Mouse (Mus musculus): ENCODE data around the gene Slc45a1. TPM values are rescaled to one million over a fixed set of nuclear protein-coding genes. Genes with fewer than 3 reads are reported as not detected.
A peak's percentile ranks its signal among the peaks of the same experiment; 100 is the strongest.

Slc45a1 gene
- polyA plus RNA-seq, 1 experiment: not detected

- H3K27me3 ChIP-seq (replicated peaks): no peaks in the 10 kb centered on the region
- H3K4me1 ChIP-seq: peaks cover 78% of the 10 kb centered on the region
- no peak overlapping the region for H3K4me3 ChIP-seq (replicated peaks)
- TF ChIP-seq FLI1 (IDR thresholded peaks at IDR 0.05; ENCODE audit: low read length): no peak
- TF ChIP-seq GATA1 (IDR thresholded peaks at IDR 0.05; ENCODE audit: borderline replicate concordance, low read length): no peak
- peaks cover 22% of the 10 kb centered on the region for H3K36me3 ChIP-seq (replicated peaks; ENCODE audit: low read length)
- H3K9me3 ChIP-seq: no peaks in the 10 kb centered on the region
Measured at GRCm38 (mm10) chr4:150595071-150595470, 56.9 kb downstream of the Slc45a1 start.

- H3K4me1 ChIP-seq: peaks cover 80% of the 10 kb centered on the region
- TF ChIP-seq GATA1 (IDR thresholded peaks at IDR 0.05; ENCODE audit: borderline replicate concordance, low read length) (no peak), FLI1 (IDR thresholded peaks at IDR 0.05; ENCODE audit: low read length) (no peak)
- peaks cover 15% of the 10 kb centered on the region for H3K36me3 ChIP-seq (replicated peaks; ENCODE audit: low read length)
- no peaks in the 10 kb centered on the region for H3K9me3 ChIP-seq
- no peak overlapping the region for H3K4me3 ChIP-seq (replicated peaks)
- H3K27me3 ChIP-seq (replicated peaks): no peaks in the 10 kb centered on the region
Measured at GRCm38 (mm10) chr4:150594298-150594829, 57.6 kb downstream of the Slc45a1 start.

- TF ChIP-seq GATA1 (IDR thresholded peaks at IDR 0.05; ENCODE audit: borderline replicate concordance, low read length) (no peak), FLI1 (IDR thresholded peaks at IDR 0.05; ENCODE audit: low read length) (no peak)
- Histone ChIP-seq H3K4me1 (peaks cover 76% of the 10 kb centered on the region), H3K27me3 (replicated peaks) (no peaks in the 10 kb centered on the region), H3K4me3 (replicated peaks) (no peak overlapping the region), H3K36me3 (replicated peaks; ENCODE audit: low read length) (peaks cover 12% of the 10 kb centered on the region), H3K9me3 (no peaks in the 10 kb centered on the region)
Measured at GRCm38 (mm10) chr4:150593473-150594217, 58.3 kb downstream of the Slc45a1 start.

- no peaks in the 10 kb centered on the region for H3K27me3 ChIP-seq (replicated peaks)
- peaks cover 75% of the 10 kb centered on the region for H3K4me1 ChIP-seq
- H3K4me3 ChIP-seq (replicated peaks): no peak overlapping the region
- H3K36me3 ChIP-seq (replicated peaks; ENCODE audit: low read length): peaks cover 8% of the 10 kb centered on the region
- H3K9me3 ChIP-seq: no peaks in the 10 kb centered on the region
- TF ChIP-seq GATA1 (IDR thresholded peaks at IDR 0.05; ENCODE audit: borderline replicate concordance, low read length) (no peak), FLI1 (IDR thresholded peaks at IDR 0.05; ENCODE audit: low read length) (no peak)
Measured at GRCm38 (mm10) chr4:150592087-150592486, 59.9 kb downstream of the Slc45a1 start.

GRCm38 (mm10) chr4:150591602-150592001 is 60.4 kb downstream of the Slc45a1 start:
- Histone ChIP-seq H3K27me3 (replicated peaks) (no peaks in the 10 kb centered on the region), H3K36me3 (replicated peaks; ENCODE audit: low read length) (peaks cover 8% of the 10 kb centered on the region), H3K4me3 (replicated peaks) (no peak overlapping the region), H3K4me1 (peaks cover 80% of the 10 kb centered on the region), H3K9me3 (no peaks in the 10 kb centered on the region)
- TF ChIP-seq FLI1 (IDR thresholded peaks at IDR 0.05; ENCODE audit: low read length) (no peak), GATA1 (IDR thresholded peaks at IDR 0.05; ENCODE audit: borderline replicate concordance, low read length) (no peak)

GRCm38 (mm10) chr4:150590621-150591282 is 61.2 kb downstream of the Slc45a1 start:
- Histone ChIP-seq H3K36me3 (replicated peaks; ENCODE audit: low read length) (peaks cover under 1% of the 10 kb centered on the region), H3K4me1 (peaks cover 81% of the 10 kb centered on the region), H3K27me3 (replicated peaks) (no peaks in the 10 kb centered on the region), H3K9me3 (no peaks in the 10 kb centered on the region), H3K4me3 (replicated peaks) (no peak overlapping the region)
- TF ChIP-seq GATA1 (IDR thresholded peaks at IDR 0.05; ENCODE audit: borderline replicate concordance, low read length) (no peak), FLI1 (IDR thresholded peaks at IDR 0.05; ENCODE audit: low read length) (no peak)

GRCm38 (mm10) chr4:150588300-150588621 is 63.7 kb downstream of the Slc45a1 start:
- H3K36me3 ChIP-seq (replicated peaks; ENCODE audit: low read length): peaks cover 2% of the 10 kb centered on the region
- peaks cover 87% of the 10 kb centered on the region for H3K4me1 ChIP-seq
- no peaks in the 10 kb centered on the region for H3K9me3 ChIP-seq
- H3K4me3 ChIP-seq (replicated peaks): no peak overlapping the region
- TF ChIP-seq FLI1 (IDR thresholded peaks at IDR 0.05; ENCODE audit: low read length): no peak
- no peak for TF ChIP-seq GATA1 (IDR thresholded peaks at IDR 0.05; ENCODE audit: borderline replicate concordance, low read length)
- no peaks in the 10 kb centered on the region for H3K27me3 ChIP-seq (replicated peaks)

GRCm38 (mm10) chr4:150587597-150588299 is 64.2 kb downstream of the Slc45a1 start:
- TF ChIP-seq FLI1 (IDR thresholded peaks at IDR 0.05; ENCODE audit: low read length) (no peak), GATA1 (IDR thresholded peaks at IDR 0.05; ENCODE audit: borderline replicate concordance, low read length) (no peak)
- Histone ChIP-seq H3K9me3 (no peaks in the 10 kb centered on the region), H3K27me3 (replicated peaks) (no peaks in the 10 kb centered on the region), H3K4me1 (peaks cover 87% of the 10 kb centered on the region), H3K4me3 (replicated peaks) (peak overlapping the region; percentile 44), H3K36me3 (replicated peaks; ENCODE audit: low read length) (peaks cover 2% of the 10 kb centered on the region)

- H3K27me3 ChIP-seq (replicated peaks): no peaks in the 10 kb centered on the region
- H3K9me3 ChIP-seq: no peaks in the 10 kb centered on the region
- TF ChIP-seq FLI1 (IDR thresholded peaks at IDR 0.05; ENCODE audit: low read length) (no peak), GATA1 (IDR thresholded peaks at IDR 0.05; ENCODE audit: borderline replicate concordance, low read length) (no peak)
- H3K4me3 ChIP-seq (replicated peaks): no peak overlapping the region
- peaks cover 80% of the 10 kb centered on the region for H3K4me1 ChIP-seq
- H3K36me3 ChIP-seq (replicated peaks; ENCODE audit: low read length): peaks cover 2% of the 10 kb centered on the region
Measured at GRCm38 (mm10) chr4:150586275-150586674, 65.7 kb downstream of the Slc45a1 start.

Data from megakaryocyte, embryonic 14.5 days (primary cell).